Mouse (Mus musculus): ENCODE results near the gene Cdc42ep2. TPM values are rescaled to one million over a fixed set of nuclear protein-coding genes. Genes with fewer than 3 reads are reported as not detected.

The Cdc42ep2 gene
- polyA plus RNA-seq, 1 experiment from 2014 or later, result 3.8 TPM

GRCm38 (mm10) chr19:5878916-5879315 is 45.7 kb downstream of the Cdc42ep2 start:
- Histone ChIP-seq H3K27ac (replicated peaks) (no peak overlapping the region), H3K4me2 (replicated peaks) (no peak overlapping the region), H3K4me1 (peaks cover 14% of the 10 kb centered on the region), H3K27me3 (no peaks in the 10 kb centered on the region), H3K4me3 (no peak overlapping the region), H3K36me3 (no peaks in the 10 kb centered on the region), H3K9ac (replicated peaks) (no peak overlapping the region), H3K9me3 (no peaks in the 10 kb centered on the region)
- WGBS, result 74% methylated on average over 3 of the region's 3 CpGs
- ATAC-seq (ENCODE audit: low FRiP score, low read depth), result no peak

GRCm38 (mm10) chr19:5878362-5878722 is 46.3 kb downstream of the Cdc42ep2 start:
- no peak for ATAC-seq (ENCODE audit: low FRiP score, low read depth)
- Histone ChIP-seq H3K36me3 (no peaks in the 10 kb centered on the region), H3K27me3 (no peaks in the 10 kb centered on the region), H3K4me2 (replicated peaks) (no peak overlapping the region), H3K9me3 (no peaks in the 10 kb centered on the region), H3K4me3 (no peak overlapping the region), H3K4me1 (peaks cover 19% of the 10 kb centered on the region), H3K27ac (replicated peaks) (no peak overlapping the region), H3K9ac (replicated peaks) (no peak overlapping the region; the same call in 1 of the 2 replicates)
- WGBS, result 82% methylated on average over 7 of the region's 7 CpGs

- H3K9me3 ChIP-seq, result no peaks in the 10 kb centered on the region
Observed at GRCm38 (mm10) chr19:5877618-5878361, 46.8 kb downstream of the Cdc42ep2 start, which contains the start of gene Slc25a45. Gene Slc25a45, plus strand, starts transcription at chr19:5877808.

GRCm38 (mm10) chr19:5874969-5875480 is 49.6 kb downstream of the Cdc42ep2 start, which contains the start of gene Frmd8:
Gene Frmd8, minus strand, starts transcription at chr19:5875274.
- H3K4me1 ChIP-seq, result peaks cover 36% of the 10 kb centered on the region
- WGBS, result under 1% methylated on average over 37 of the region's 37 CpGs

More at GRCm38 (mm10) chr19:5877618-5878361, 46.8 kb downstream of the Cdc42ep2 start, which contains the start of gene Slc25a45:
- H3K9ac ChIP-seq (replicated peaks), result no peak within 1 kb of the TSS; the same call in 1 of the 2 replicates
- 0 out of 2 replicates have a peak within 1 kb of the TSS, but pooled peaks have one; percentile 39 for H3K27ac ChIP-seq (replicated peaks)
- H3K4me2 ChIP-seq (replicated peaks), result no peak within 1 kb of the TSS
- no peak within 1 kb of the TSS for H3K4me3 ChIP-seq
- H3K36me3 ChIP-seq, result no peaks in the 10 kb centered on the region
- no peaks in the 10 kb centered on the region for H3K27me3 ChIP-seq
- ATAC-seq (ENCODE audit: low FRiP score, low read depth), result no peak
- peaks cover 19% of the 10 kb centered on the region for H3K4me1 ChIP-seq
- 49% methylated on average over 15 of the region's 15 CpGs for WGBS

GRCm38 (mm10) chr19:5874391-5874968 is 50.1 kb downstream of the Cdc42ep2 start:
- no peak for ATAC-seq (ENCODE audit: low FRiP score, low read depth)

More at GRCm38 (mm10) chr19:5874969-5875480, 49.6 kb downstream of the Cdc42ep2 start, which contains the start of gene Frmd8:
- Histone ChIP-seq H3K27ac (replicated peaks) (peak within 1 kb of the TSS; percentile 65), H3K27me3 (no peaks in the 10 kb centered on the region), H3K36me3 (peaks cover 16% of the 10 kb centered on the region; the same call in 1 of the 2 replicates), H3K4me3 (peak within 1 kb of the TSS; percentile 80), H3K9me3 (no peaks in the 10 kb centered on the region), H3K4me2 (replicated peaks) (peak within 1 kb of the TSS; percentile 88), H3K9ac (replicated peaks) (peak within 1 kb of the TSS; percentile 82)
- ATAC-seq (ENCODE audit: low FRiP score, low read depth), result peak; percentile 90

GRCm38 (mm10) chr19:5872931-5873556 is 51.6 kb downstream of the Cdc42ep2 start:
- Histone ChIP-seq H3K4me1 (peaks cover 36% of the 10 kb centered on the region), H3K27ac (replicated peaks) (no peak overlapping the region), H3K27me3 (no peaks in the 10 kb centered on the region), H3K4me3 (no peak overlapping the region), H3K36me3 (peaks cover 34% of the 10 kb centered on the region), H3K9me3 (no peaks in the 10 kb centered on the region), H3K9ac (replicated peaks) (no peak overlapping the region), H3K4me2 (replicated peaks) (no peak overlapping the region)
- WGBS, result 90% methylated on average over 19 of the region's 19 CpGs
- no peak for ATAC-seq (ENCODE audit: low FRiP score, low read depth)

More at GRCm38 (mm10) chr19:5874391-5874968, 50.1 kb downstream of the Cdc42ep2 start:
- Histone ChIP-seq H3K4me3 (peak overlapping the region; percentile 80), H3K27ac (replicated peaks) (peak overlapping the region; percentile 65; the same call in 1 of the 2 replicates), H3K36me3 (peaks cover 21% of the 10 kb centered on the region; the same call in 1 of the 2 replicates), H3K9ac (replicated peaks) (peak overlapping the region; percentile 82), H3K4me1 (peaks cover 36% of the 10 kb centered on the region), H3K9me3 (no peaks in the 10 kb centered on the region), H3K4me2 (replicated peaks) (peak overlapping the region; percentile 88), H3K27me3 (no peaks in the 10 kb centered on the region)
- 11% methylated on average over 13 of the region's 13 CpGs for WGBS

- Histone ChIP-seq H3K9me3 (no peaks in the 10 kb centered on the region), H3K9ac (replicated peaks) (no peak overlapping the region), H3K4me2 (replicated peaks) (no peak overlapping the region), H3K27me3 (no peaks in the 10 kb centered on the region), H3K27ac (replicated peaks) (no peak overlapping the region), H3K4me3 (no peak overlapping the region), H3K4me1 (peaks cover 31% of the 10 kb centered on the region), H3K36me3 (peaks cover 37% of the 10 kb centered on the region)
- ATAC-seq (ENCODE audit: low FRiP score, low read depth), result no peak
- 93% methylated on average over 4 of the region's 4 CpGs for WGBS
Observed at GRCm38 (mm10) chr19:5872528-5872927, 52.1 kb downstream of the Cdc42ep2 start.

GRCm38 (mm10) chr19:5871683-5872082 is 52.9 kb downstream of the Cdc42ep2 start:
- H3K27me3 ChIP-seq, result no peaks in the 10 kb centered on the region
- H3K4me2 ChIP-seq (replicated peaks), result 0 out of 2 replicates have a peak overlapping the region, but pooled peaks have one; percentile 21
- H3K9ac ChIP-seq (replicated peaks), result 0 out of 2 replicates have a peak overlapping the region, but pooled peaks have one; percentile 39
- peaks cover 41% of the 10 kb centered on the region for H3K36me3 ChIP-seq
- no peaks in the 10 kb centered on the region for H3K9me3 ChIP-seq
- 73% methylated on average over 6 of the region's 6 CpGs for WGBS
- peak overlapping the region; percentile 64 for H3K27ac ChIP-seq (replicated peaks)
- H3K4me3 ChIP-seq, result no peak overlapping the region
- peaks cover 31% of the 10 kb centered on the region for H3K4me1 ChIP-seq
- ATAC-seq (ENCODE audit: low FRiP score, low read depth), result no peak

GRCm38 (mm10) chr19:5871273-5871672 is 53.3 kb downstream of the Cdc42ep2 start:
- 13% methylated on average over 7 of the region's 7 CpGs for WGBS
- Histone ChIP-seq H3K4me3 (no peak overlapping the region), H3K9me3 (no peaks in the 10 kb centered on the region), H3K4me2 (replicated peaks) (peak overlapping the region; percentile 21), H3K4me1 (peaks cover 31% of the 10 kb centered on the region), H3K27ac (replicated peaks) (peak overlapping the region; percentile 64), H3K9ac (replicated peaks) (0 out of 2 replicates have a peak overlapping the region, but pooled peaks have one; percentile 39), H3K27me3 (no peaks in the 10 kb centered on the region), H3K36me3 (peaks cover 45% of the 10 kb centered on the region)
- ATAC-seq (ENCODE audit: low FRiP score, low read depth), result peak; percentile 39

GRCm38 (mm10) chr19:5868096-5868495 is 56.5 kb downstream of the Cdc42ep2 start:
- WGBS, result 84% methylated on average over 6 of the region's 6 CpGs
- no peaks in the 10 kb centered on the region for H3K9me3 ChIP-seq
- no peak overlapping the region for H3K9ac ChIP-seq (replicated peaks)
- H3K36me3 ChIP-seq, result peaks cover 77% of the 10 kb centered on the region
- peaks cover 18% of the 10 kb centered on the region for H3K4me1 ChIP-seq
- H3K4me3 ChIP-seq, result no peak overlapping the region
- H3K27ac ChIP-seq (replicated peaks), result no peak overlapping the region
- no peak for ATAC-seq (ENCODE audit: low FRiP score, low read depth)
- H3K27me3 ChIP-seq, result no peaks in the 10 kb centered on the region
- no peak overlapping the region for H3K4me2 ChIP-seq (replicated peaks)

All from midbrain, embryonic 12.5 days (tissue).